Mouse (Mus musculus) kidney, postnatal 0 days (tissue): ENCODE results near the gene Ptgfrn. TPM values are rescaled to one million over a fixed set of nuclear protein-coding genes. Genes with fewer than 3 reads are reported as not detected.

ENCODE experiments used
- ATAC-seq: fragments of 200-750 bp; cut with Nextera tagmentation; replicated peaks from 2 replicates; pipeline ENCODE4 v1.8.0; 2017; ENCODE audit warnings: low read depth, moderate number of reproducible peaks, moderate TSS enrichment, moderate library complexity; ENCODE audit not compliant: low FRiP score
- DNase-seq: peaks from one replicate; pipeline ENCODE4 v3.0.0-alpha.2; 2016; ENCODE audit warnings: low spot score
- H3K27ac ChIP-seq: fragments of 300-500 bp; sonication (generic); 2 replicates; pipeline ENCODE4 v1.5.1; 2014; ENCODE audit warnings: mild to moderate bottlenecking
- H3K27me3 ChIP-seq: fragments of 300-500 bp; sonication (generic); 2 replicates; pipeline ENCODE4 v1.6.1; 2014; ENCODE audit warnings: low read length, mixed read lengths; ENCODE audit not compliant: insufficient read depth
- H3K36me3 ChIP-seq: fragments of 300-500 bp; sonication (generic); 2 replicates; pipeline ENCODE4 v1.6.1; 2014; ENCODE audit warnings: low read length, mixed read lengths; ENCODE audit not compliant: insufficient read depth
- H3K4me1 ChIP-seq: fragments of 300-500 bp; sonication (generic); replicated peaks from 2 replicates; pipeline ENCODE4 v1.6.1; 2014; ENCODE audit warnings: antibody characterized with exemption, low read length, mixed read lengths; ENCODE audit not compliant: insufficient read depth
- H3K4me2 ChIP-seq: fragments of 300-500 bp; sonication (generic); 2 replicates; pipeline ENCODE4 v1.6.1; 2014; ENCODE audit warnings: mild to moderate bottlenecking, low read length, moderate library complexity, mixed read lengths
- H3K4me3 ChIP-seq: fragments of 300-500 bp; sonication (generic); replicated peaks from 2 replicates; pipeline ENCODE4 v1.5.1; 2014; ENCODE audit warnings: low read depth, low read length
- H3K9ac ChIP-seq: fragments of 300-500 bp; sonication (generic); 2 replicates; pipeline ENCODE4 v1.6.1; 2014; ENCODE audit warnings: low read depth, low read length
- H3K9me3 ChIP-seq: fragments of 300-500 bp; sonication (generic); replicated peaks from 2 replicates; pipeline ENCODE4 v1.6.1; 2016; ENCODE audit warnings: low read length, inconsistent platforms, mixed read lengths
- CTCF ChIP-seq: IDR thresholded peaks from 2 replicates; pipeline ENCODE4 v1.5.1; 2016; ENCODE audit warnings: antibody characterized with exemption, low read depth, mild to moderate bottlenecking, moderate library complexity
- WGBS: fragments of 180-500 bp; shearing (Covaris S2); extraction: QIAGEN DNeasy Blood & Tissue Kit; methylation state at CpG from one replicate; pipeline ENCODE4 v1.1.7; 2014; 5-methylcytosine and 5-hydroxymethylcytosine counted together
- polyA plus RNA-seq: library from polyadenylated mRNA; unstranded; fragments of >200 nt; fragmentation: Nextera tagmentation; extraction: Ambion mirVana; gene quantifications from 2 replicates; pipeline ENCODE4 v1.2.1, GENCODE M21; 2015

The Ptgfrn gene
- polyA plus RNA-seq, 1 experiment from 2014 or later, result 2.1 TPM

GRCm38 (mm10) chr3:101070230-101070795 is 39.8 kb downstream of the Ptgfrn start:
- H3K4me2 ChIP-seq, result no peak overlapping the region
- 66% methylated on average over 10 of the region's 10 CpGs for WGBS

GRCm38 (mm10) chr3:101068701-101069100 is 41.4 kb downstream of the Ptgfrn start:
- H3K36me3 ChIP-seq, result no peaks in the 10 kb centered on the region
- no peaks in the 10 kb centered on the region for H3K27me3 ChIP-seq
- no peaks in the 10 kb centered on the region; the same call in 1 of the 2 replicates for H3K4me1 ChIP-seq
- no peak overlapping the region for H3K27ac ChIP-seq
- H3K4me3 ChIP-seq, result no peak overlapping the region
- 41% methylated on average over 5 of the region's 5 CpGs for WGBS
- peak; percentile 10; the same call in 1 of the 2 replicates for TF ChIP-seq CTCF
- peak; percentile 17 for DNase-seq
- no peak for ATAC-seq
- no peaks in the 10 kb centered on the region for H3K9me3 ChIP-seq
- H3K4me2 ChIP-seq, result no peak overlapping the region
- no peak overlapping the region for H3K9ac ChIP-seq

More at GRCm38 (mm10) chr3:101070230-101070795, 39.8 kb downstream of the Ptgfrn start:
- DNase-seq (peak; percentile 61), ATAC-seq (no peak)
- H3K4me3 ChIP-seq, result no peak overlapping the region
- no peaks in the 10 kb centered on the region for H3K36me3 ChIP-seq
- peaks cover under 1% of the 10 kb centered on the region; the same call in 1 of the 2 replicates for H3K4me1 ChIP-seq
- TF ChIP-seq CTCF, result no peak
- H3K9me3 ChIP-seq, result no peaks in the 10 kb centered on the region
- no peak overlapping the region for H3K9ac ChIP-seq
- H3K27me3 ChIP-seq, result no peaks in the 10 kb centered on the region
- H3K27ac ChIP-seq, result 0 out of 2 replicates have a peak overlapping the region, but pooled peaks have one; percentile 19

GRCm38 (mm10) chr3:101066175-101066574 is 43.9 kb downstream of the Ptgfrn start:
- ATAC-seq (no peak), DNase-seq (no peak)
- TF ChIP-seq CTCF, result no peak
- H3K27ac ChIP-seq, result no peak overlapping the region
- 80% methylated on average over 6 of the region's 6 CpGs for WGBS
- H3K36me3 ChIP-seq, result no peaks in the 10 kb centered on the region
- no peak overlapping the region for H3K4me3 ChIP-seq
- no peak overlapping the region for H3K9ac ChIP-seq
- H3K9me3 ChIP-seq, result no peaks in the 10 kb centered on the region
- no peaks in the 10 kb centered on the region; the same call in 1 of the 2 replicates for H3K4me1 ChIP-seq
- H3K27me3 ChIP-seq, result no peaks in the 10 kb centered on the region
- H3K4me2 ChIP-seq, result no peak overlapping the region

GRCm38 (mm10) chr3:101061865-101062585 is 48.1 kb downstream of the Ptgfrn start:
- TF ChIP-seq CTCF, result no peak
- ATAC-seq (no peak), DNase-seq (no peak)
- WGBS, result 78% methylated on average over 7 of the region's 7 CpGs
- no peak overlapping the region for H3K4me3 ChIP-seq
- H3K4me2 ChIP-seq, result no peak overlapping the region
- H3K27ac ChIP-seq, result no peak overlapping the region
- no peaks in the 10 kb centered on the region for H3K4me1 ChIP-seq
- no peaks in the 10 kb centered on the region for H3K9me3 ChIP-seq
- no peak overlapping the region for H3K9ac ChIP-seq
- no peaks in the 10 kb centered on the region for H3K36me3 ChIP-seq
- no peaks in the 10 kb centered on the region for H3K27me3 ChIP-seq

- Histone ChIP-seq H3K27ac (no peak overlapping the region), H3K9me3 (no peaks in the 10 kb centered on the region), H3K4me1 (no peaks in the 10 kb centered on the region), H3K36me3 (no peaks in the 10 kb centered on the region), H3K27me3 (no peaks in the 10 kb centered on the region), H3K4me2 (no peak overlapping the region), H3K4me3 (no peak overlapping the region), H3K9ac (no peak overlapping the region)
- TF ChIP-seq CTCF, result no peak
- 73% methylated on average over 4 of the region's 4 CpGs for WGBS
- ATAC-seq (no peak), DNase-seq (no peak)
Observed at GRCm38 (mm10) chr3:101059214-101059613, 50.9 kb downstream of the Ptgfrn start.

GRCm38 (mm10) chr3:101058203-101058602 is 51.9 kb downstream of the Ptgfrn start:
- Histone ChIP-seq H3K4me3 (no peak overlapping the region), H3K27me3 (no peaks in the 10 kb centered on the region), H3K9me3 (no peaks in the 10 kb centered on the region), H3K4me2 (no peak overlapping the region), H3K27ac (no peak overlapping the region), H3K36me3 (no peaks in the 10 kb centered on the region), H3K9ac (no peak overlapping the region), H3K4me1 (no peaks in the 10 kb centered on the region)
- DNase-seq (no peak), ATAC-seq (no peak)
- WGBS, result 63% methylated on average over 2 of the region's 2 CpGs
- no peak for TF ChIP-seq CTCF
